15 mouse cellular contexts compared by ENCODE assay signal in genomic region chr12:117268543-117269172, GRCm38 (mm10).
A peak's percentile ranks its signal among the peaks of the same experiment; 100 is the strongest.
DNase-seq lines count a peak whose midpoint lies in the region; ATAC-seq and TF ChIP-seq lines count a peak whose summit lies in the region.
"Had no signal": no experiment of that assay in that cellular context is flagged by ENCODE, and none has a peak within 500 bp of the region (broad histone marks: within the 10 kb centered on the region; RNA-seq: fewer than 3 reads in every experiment).

No protein-coding gene starts in this region.

- ATAC-seq in hindbrain, embryonic 13.5 days (ENCODE audit: low FRiP score): no peak
- ATAC-seq in hindbrain, postnatal 0 days: no peak
- no peak for ATAC-seq in forebrain, embryonic 14.5 days
- ATAC-seq in hindbrain, embryonic 15.5 days (ENCODE audit: low FRiP score, low read depth): no peak
- ATAC-seq in midbrain, embryonic 16.5 days: no peak
- ATAC-seq in erythroblast, adult 5-6 weeks (replicated peaks; ENCODE audit: low FRiP score, poor library complexity, severe bottlenecking): no peak

- H3K27me3 ChIP-seq in hindbrain, embryonic 13.5 days: no peaks in the 10 kb centered on the region
- H3K27me3 ChIP-seq in hindbrain, postnatal 0 days (ENCODE audit: insufficient read depth, low read length): no peaks in the 10 kb centered on the region
- H3K27me3 ChIP-seq in forebrain, embryonic 14.5 days (replicated peaks; ENCODE audit: control insufficient read depth, insufficient read depth, low read length): no peaks in the 10 kb centered on the region
- H3K27me3 ChIP-seq in hindbrain, embryonic 15.5 days: no peaks in the 10 kb centered on the region
- no peaks in the 10 kb centered on the region for H3K27me3 ChIP-seq in midbrain, embryonic 16.5 days (ENCODE audit: control insufficient read depth, insufficient read depth, low read depth, low read length)
- H3K27me3 ChIP-seq: embryonic facial prominence, embryonic 15.5 days; stomach, embryonic 15.5 days had no signal

- no peak overlapping the region for H3K4me2 ChIP-seq in hindbrain, embryonic 13.5 days
- H3K4me2 ChIP-seq in hindbrain, postnatal 0 days (ENCODE audit: low read depth, low read length): no peak overlapping the region
- H3K4me2 ChIP-seq in forebrain, embryonic 14.5 days (ENCODE audit: low read length): no peak overlapping the region
- H3K4me2 ChIP-seq in hindbrain, embryonic 15.5 days: no peak overlapping the region
- H3K4me2 ChIP-seq in midbrain, embryonic 16.5 days (ENCODE audit: low read length): no peak overlapping the region
- H3K4me2 ChIP-seq: embryonic facial prominence, embryonic 15.5 days; stomach, embryonic 15.5 days had no signal

- no peaks in the 10 kb centered on the region for H3K9me3 ChIP-seq in hindbrain, embryonic 13.5 days
- no peaks in the 10 kb centered on the region for H3K9me3 ChIP-seq in hindbrain, postnatal 0 days (ENCODE audit: low read length)
- no peaks in the 10 kb centered on the region for H3K9me3 ChIP-seq in forebrain, embryonic 14.5 days (replicated peaks; ENCODE audit: control insufficient read depth, low read length)
- H3K9me3 ChIP-seq in hindbrain, embryonic 15.5 days: no peaks in the 10 kb centered on the region
- H3K9me3 ChIP-seq in midbrain, embryonic 16.5 days (replicated peaks; ENCODE audit: control insufficient read depth, low read length, poor library complexity, severe bottlenecking): no peaks in the 10 kb centered on the region
- H3K9me3 ChIP-seq: embryonic facial prominence, embryonic 15.5 days; stomach, embryonic 15.5 days had no signal

- no peak overlapping the region for H3K4me3 ChIP-seq in hindbrain, embryonic 13.5 days
- no peak overlapping the region for H3K4me3 ChIP-seq in hindbrain, postnatal 0 days (ENCODE audit: low read length)
- no peak overlapping the region for H3K4me3 ChIP-seq in forebrain, embryonic 14.5 days (ENCODE audit: low read depth, low read length)
- no peak overlapping the region for H3K4me3 ChIP-seq in hindbrain, embryonic 15.5 days
- no peak overlapping the region for H3K4me3 ChIP-seq in midbrain, embryonic 16.5 days (ENCODE audit: low read depth, low read length)
- H3K4me3 ChIP-seq: embryonic facial prominence, embryonic 15.5 days; stomach, embryonic 15.5 days had no signal

- WGBS in hindbrain, embryonic 13.5 days: 80% methylated on average over 7 of the region's 7 CpGs
- 72% methylated on average over 7 of the region's 7 CpGs for WGBS in hindbrain, postnatal 0 days
- WGBS in forebrain, embryonic 14.5 days: 82% methylated on average over 7 of the region's 7 CpGs
- WGBS in hindbrain, embryonic 15.5 days: 73% methylated on average over 7 of the region's 7 CpGs
- WGBS in midbrain, embryonic 16.5 days: 73% methylated on average over 7 of the region's 7 CpGs

- H3K9ac ChIP-seq in hindbrain, embryonic 13.5 days: no peak overlapping the region
- no peak overlapping the region for H3K9ac ChIP-seq in hindbrain, postnatal 0 days (replicated peaks; ENCODE audit: low read length)
- no peak overlapping the region for H3K9ac ChIP-seq in forebrain, embryonic 14.5 days (ENCODE audit: low read length)
- H3K9ac ChIP-seq in hindbrain, embryonic 15.5 days: no peak overlapping the region
- peak overlapping the region; percentile 20; the same call in 1 of the 2 replicates for H3K9ac ChIP-seq in midbrain, embryonic 16.5 days (ENCODE audit: low read depth, low read length)
- H3K9ac ChIP-seq: embryonic facial prominence, embryonic 15.5 days; stomach, embryonic 15.5 days had no signal

- no peak for TF ChIP-seq CTCF in hindbrain, postnatal 0 days (IDR thresholded peaks at IDR 0.05; ENCODE audit: low read depth)

- peaks cover 16% of the 10 kb centered on the region; the same call in 1 of the 2 replicates for H3K36me3 ChIP-seq in hindbrain, embryonic 13.5 days
- no peaks in the 10 kb centered on the region for H3K36me3 ChIP-seq in hindbrain, postnatal 0 days (ENCODE audit: insufficient read depth, low read length)
- H3K36me3 ChIP-seq in forebrain, embryonic 14.5 days (ENCODE audit: control insufficient read depth, insufficient read depth, low read length): peaks cover 25% of the 10 kb centered on the region
- H3K36me3 ChIP-seq in hindbrain, embryonic 15.5 days: no peaks in the 10 kb centered on the region
- H3K36me3 ChIP-seq in midbrain, embryonic 16.5 days (ENCODE audit: control insufficient read depth, insufficient read depth, low read length): peaks cover 7% of the 10 kb centered on the region; the same call in 1 of the 2 replicates
- H3K36me3 ChIP-seq: embryonic facial prominence, embryonic 15.5 days; G1E; stomach, embryonic 15.5 days had no signal

- H3K4me1 ChIP-seq in hindbrain, embryonic 13.5 days (replicated peaks): peaks cover 49% of the 10 kb centered on the region
- H3K4me1 ChIP-seq in hindbrain, postnatal 0 days (ENCODE audit: insufficient read depth, low read length): no peaks in the 10 kb centered on the region; the same call in 1 of the 2 replicates
- H3K4me1 ChIP-seq in forebrain, embryonic 14.5 days (ENCODE audit: control insufficient read depth, insufficient read depth, low read length): peaks cover 9% of the 10 kb centered on the region
- H3K4me1 ChIP-seq in hindbrain, embryonic 15.5 days (replicated peaks): peaks cover 40% of the 10 kb centered on the region
- H3K4me1 ChIP-seq in midbrain, embryonic 16.5 days (ENCODE audit: control insufficient read depth, insufficient read depth, low read length): peaks cover 34% of the 10 kb centered on the region
- H3K4me1 ChIP-seq: embryonic facial prominence, embryonic 15.5 days; stomach, embryonic 15.5 days had no signal

- no peak for DNase-seq in hindbrain, postnatal 0 days (ENCODE audit: low spot score)
- no peak for DNase-seq in forebrain, embryonic 14.5 days (ENCODE audit: low spot score)
- no peak for DNase-seq in layer of hippocampus, postnatal 14 days (ENCODE audit: low spot score in 2 of 2)
- DNase-seq in adrenal gland, postnatal 14 days: no peak
- DNase-seq: adrenal gland, adult 8-10 months; cerebellum, adult 8-10 months; spleen, adult 18-20 months; thymus, postnatal 14 days had no signal

- H3K27ac ChIP-seq in hindbrain, embryonic 13.5 days: peak overlapping the region; percentile 66
- H3K27ac ChIP-seq in hindbrain, postnatal 0 days: no peak overlapping the region
- peak overlapping the region; percentile 49; the same call in 1 of the 2 replicates for H3K27ac ChIP-seq in forebrain, embryonic 14.5 days (ENCODE audit: low read depth, low read length)
- H3K27ac ChIP-seq in hindbrain, embryonic 15.5 days (replicated peaks): peak overlapping the region; percentile 66
- peak overlapping the region; percentile 67 for H3K27ac ChIP-seq in midbrain, embryonic 16.5 days (ENCODE audit: low read length)
- H3K27ac ChIP-seq: embryonic facial prominence, embryonic 15.5 days; stomach, embryonic 15.5 days had no signal
